Mouse (Mus musculus): ENCODE data around the gene Samd8.

The Samd8 gene

DNA sequence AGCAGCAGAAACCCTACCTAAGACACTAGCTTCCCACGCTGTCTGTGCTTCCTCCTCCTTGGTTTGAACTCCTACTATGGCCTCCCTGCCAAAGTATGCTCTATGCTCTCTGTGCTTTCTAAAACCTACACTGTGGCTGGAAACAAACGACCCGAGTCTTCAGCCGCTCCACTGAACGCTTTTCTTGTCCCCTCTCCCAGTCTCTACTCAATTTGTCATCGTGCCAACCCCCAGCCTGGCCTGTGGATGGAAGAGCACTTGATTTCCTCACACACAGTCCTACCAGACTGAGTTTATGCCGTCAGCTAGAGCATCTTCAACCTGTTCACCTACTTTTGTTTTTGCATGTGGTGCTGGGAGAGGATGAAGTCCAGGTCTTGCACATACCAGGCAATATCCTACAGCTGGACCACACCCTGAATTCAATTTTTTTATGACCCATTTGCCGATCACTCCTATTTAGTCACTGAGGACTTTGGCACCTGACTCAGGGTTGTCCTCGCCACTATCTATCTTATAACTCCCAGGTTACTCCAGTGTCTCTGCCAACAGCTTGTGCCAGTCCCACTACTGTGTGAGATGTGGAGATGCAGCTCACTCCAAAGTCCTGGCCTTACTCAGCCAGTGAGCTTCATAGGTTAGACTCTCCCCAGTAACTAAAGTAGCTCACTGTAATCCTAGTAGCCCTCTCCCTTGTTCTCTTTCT, 75.6 kb downstream of the Samd8 start:
- no peak for DNase-seq (ENCODE audit: low read depth, low spot score)

DNA sequence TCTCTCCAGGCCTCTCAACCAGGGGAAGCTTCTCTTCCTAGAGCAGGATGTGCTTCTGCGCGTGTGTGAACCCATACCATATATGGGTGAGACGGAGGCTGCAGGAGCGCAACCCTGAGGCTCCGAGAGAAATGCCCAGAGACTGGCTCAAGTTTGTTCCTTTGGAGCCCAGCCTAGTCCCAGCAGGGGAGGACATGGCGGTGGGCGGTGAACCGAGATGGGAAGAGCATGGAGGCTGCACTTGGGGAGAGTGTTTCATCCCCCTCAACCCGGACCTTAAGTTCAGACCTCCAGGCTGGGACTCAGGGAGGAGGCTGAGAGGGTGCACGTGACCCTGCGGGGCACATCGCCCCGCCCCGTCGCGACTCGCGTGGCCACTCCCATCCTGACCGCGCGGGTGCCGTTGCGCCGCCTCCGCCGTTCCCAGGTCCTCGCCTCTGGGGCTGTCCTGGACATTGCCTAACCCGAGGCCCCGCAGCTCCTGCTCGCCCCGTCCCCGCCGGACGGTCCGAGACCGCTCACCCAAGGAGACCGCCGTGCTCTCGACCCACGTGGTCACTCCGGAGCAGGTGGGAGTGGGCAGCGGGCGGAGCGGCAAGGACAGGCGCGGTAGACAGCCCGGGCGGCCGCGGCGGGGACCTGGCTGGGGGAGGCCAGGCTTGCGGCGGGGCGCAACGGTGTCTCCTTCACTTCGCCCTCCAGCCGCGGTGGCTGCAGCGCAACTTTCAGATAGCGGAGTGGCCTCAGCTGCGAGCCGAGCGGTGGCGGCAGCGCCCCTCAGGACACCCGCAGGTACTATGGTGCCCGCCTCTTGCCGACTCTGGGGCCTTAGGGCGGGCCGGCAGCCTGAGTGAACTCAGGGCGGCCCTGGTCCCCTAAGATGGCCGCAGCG, 80.8 kb downstream of the Samd8 start:
- DNase-seq (ENCODE audit: low read depth, low spot score): peak; percentile 87

DNA sequence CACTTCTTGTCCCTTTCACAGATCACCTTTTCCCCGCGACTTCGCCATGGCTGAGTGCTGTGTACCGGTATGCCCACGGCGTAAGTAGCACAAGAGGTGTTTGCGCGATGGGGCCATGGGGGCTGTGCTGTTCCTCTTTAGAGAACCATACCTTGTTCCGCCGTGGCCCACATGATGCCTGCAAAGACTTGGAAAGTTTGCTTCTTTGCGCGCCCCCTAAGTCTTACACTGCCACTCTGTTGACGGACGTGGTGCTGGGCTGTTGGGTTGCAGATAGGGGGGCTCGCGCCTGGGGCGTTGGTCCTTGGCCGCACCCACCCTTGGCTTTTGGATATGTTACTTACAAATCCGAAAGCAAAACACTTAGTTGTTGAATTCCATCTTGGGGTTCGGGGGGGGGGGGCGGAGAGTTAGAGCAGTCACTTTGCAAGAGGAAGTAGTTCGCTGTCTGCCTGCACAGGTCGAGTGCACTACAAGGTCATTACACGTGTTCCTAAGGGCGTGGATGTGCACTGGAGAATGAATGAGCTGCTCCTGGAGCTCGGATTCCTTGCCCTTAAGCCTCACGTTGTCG, 81.6 kb downstream of the Samd8 start:
- DNase-seq (ENCODE audit: low read depth, low spot score): no peak

- DNase-seq (ENCODE audit: low read depth, low spot score): no peak
These were observed 88.1 kb downstream of the Samd8 start for GRCm38 (mm10) chr14:21838336-21839017.

GRCm38 (mm10) chr14:21841819-21842592, 91.7 kb downstream of the Samd8 start:
- no peak for DNase-seq (ENCODE audit: low read depth, low spot score)

DNA sequence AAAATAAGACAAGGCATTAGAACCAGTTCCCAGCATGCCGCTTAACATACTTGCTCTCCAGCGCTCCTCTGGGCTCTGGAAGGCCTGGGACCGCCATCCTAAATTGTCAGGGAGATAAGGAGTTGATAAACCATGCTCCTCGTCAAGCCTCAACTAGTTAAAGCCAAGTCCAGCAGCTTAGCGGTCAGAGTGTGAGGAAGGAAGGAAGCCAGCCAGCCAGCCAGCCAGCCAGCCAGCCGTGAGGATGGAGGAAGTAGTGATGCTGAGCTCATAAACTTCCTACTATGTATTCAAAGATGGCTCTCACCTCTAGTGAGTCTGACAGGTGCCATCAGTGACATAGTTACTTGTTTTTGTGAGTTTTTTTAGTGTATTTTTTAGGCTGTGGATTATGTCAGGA, 92.9 kb downstream of the Samd8 start:
- DNase-seq (ENCODE audit: low read depth, low spot score): no peak

DNA sequence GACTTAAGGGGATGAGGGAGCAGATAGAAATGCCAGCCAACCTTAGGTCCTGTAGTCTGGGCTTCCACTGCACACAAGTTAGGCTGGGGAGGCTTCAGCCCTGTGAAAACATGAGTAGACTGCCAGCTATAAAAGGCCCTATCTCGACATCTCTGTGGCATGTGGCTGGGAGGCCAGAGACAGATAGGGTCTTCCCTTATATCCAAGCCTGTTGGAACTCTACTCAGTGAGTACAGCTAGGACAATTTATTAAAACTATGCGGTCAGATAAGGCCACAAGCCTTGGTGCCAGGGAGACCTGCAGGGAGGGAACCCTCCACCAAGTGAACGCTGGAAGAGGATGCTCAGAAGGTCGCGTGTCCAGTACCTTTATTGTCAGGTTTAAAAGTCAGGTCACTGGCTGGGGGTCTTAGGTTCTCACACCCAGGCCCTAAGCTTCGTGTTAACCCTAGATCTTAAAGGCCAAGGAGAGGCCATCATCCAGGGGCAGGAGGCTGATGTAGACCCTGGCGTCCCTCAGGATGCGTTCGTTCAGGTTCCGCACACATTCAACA, 96.6 kb downstream of the Samd8 start:
- DNase-seq (ENCODE audit: low read depth, low spot score): no peak

DNA sequence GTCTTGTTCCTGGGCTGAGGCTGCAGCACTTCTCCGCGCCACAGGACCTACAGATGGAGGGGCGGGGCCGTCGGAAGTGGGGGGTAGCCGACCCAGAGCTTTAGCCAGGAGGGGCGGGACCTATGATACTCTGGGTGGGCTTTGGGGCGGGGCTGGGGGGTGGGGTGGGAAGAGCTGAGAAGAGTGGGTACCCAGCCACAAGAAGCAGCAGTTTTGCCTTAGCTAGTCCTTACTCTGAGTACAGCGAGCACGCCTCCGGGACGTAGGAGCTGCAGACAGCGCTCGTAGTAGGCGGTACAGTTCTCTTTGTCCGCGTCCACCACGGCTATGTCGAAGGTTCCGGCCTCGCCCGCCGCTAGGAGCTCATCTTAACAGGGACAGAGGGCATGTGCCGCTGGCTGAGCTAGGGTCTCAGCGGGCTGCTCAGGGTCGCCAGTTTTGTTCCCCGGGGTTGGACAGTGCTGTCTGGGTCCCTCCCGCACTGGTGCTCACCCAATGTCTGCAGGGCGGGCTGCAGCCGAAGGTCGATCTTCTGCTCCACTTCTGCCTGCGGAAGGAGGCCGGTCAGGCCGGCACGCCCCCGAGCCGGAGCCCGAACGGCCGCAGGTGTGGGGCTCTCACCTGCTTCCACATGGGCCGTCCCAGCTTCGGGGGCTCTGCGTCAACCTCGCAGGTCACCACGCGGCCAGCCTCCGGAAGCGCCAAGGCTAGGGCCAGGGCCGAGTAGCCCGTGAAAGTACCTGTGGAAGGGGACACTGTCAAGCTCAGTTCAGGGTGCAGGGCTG, 97.2 kb downstream of the Samd8 start:
- no peak for DNase-seq (ENCODE audit: low read depth, low spot score)
